Mouse (Mus musculus): ENCODE data around the gene Sbno1.

Sbno1 gene

DNA sequence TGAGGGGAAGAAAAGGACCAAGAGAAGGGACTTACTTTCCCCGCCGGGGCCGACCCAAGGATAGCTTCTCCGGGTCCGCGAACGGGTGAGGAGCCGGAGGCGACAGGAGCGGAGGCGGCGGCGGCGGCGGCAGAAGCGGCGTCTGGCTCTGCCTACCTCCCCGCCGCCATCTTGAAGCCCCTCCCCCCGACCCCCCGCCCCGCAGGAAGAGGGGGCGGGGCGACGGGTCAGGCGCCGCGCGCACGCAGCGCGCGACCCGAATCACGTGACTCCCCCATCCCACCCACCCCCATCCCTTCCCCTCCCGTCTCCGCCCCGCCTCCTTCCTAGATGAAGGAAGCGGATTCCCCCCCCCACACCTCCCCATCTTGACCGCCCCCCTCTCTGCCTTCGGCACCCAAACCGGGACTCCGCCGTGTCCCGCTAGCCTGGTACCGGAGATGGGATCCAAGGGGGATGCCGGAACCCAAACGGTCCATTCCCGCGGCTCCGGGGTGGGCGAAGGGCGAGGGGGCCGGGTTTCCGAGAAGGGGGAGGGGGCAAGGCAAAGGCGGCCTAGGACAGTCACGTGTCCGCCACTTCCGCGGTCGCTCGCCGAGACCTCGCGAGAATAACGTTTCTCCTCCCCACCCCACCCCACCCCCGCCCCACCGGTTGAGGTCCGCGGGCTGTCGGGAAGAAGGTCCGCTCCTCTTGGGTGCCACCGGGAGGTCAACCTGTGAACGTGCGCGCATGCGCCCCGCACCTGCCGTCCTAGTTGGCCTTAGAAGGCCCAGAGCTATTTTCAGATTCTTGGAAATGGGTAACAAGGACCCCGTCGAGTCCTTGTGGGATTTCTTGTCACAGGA is at the start of gene Sbno1:
Gene Sbno1 (minus strand): TSS at position 590 of the 848 bp plus-strand sequence.
- TF ChIP-seq GATA4 (IDR thresholded peaks at IDR 0.05; ENCODE audit: insufficient replicate concordance, low read length), result no peak

DNA sequence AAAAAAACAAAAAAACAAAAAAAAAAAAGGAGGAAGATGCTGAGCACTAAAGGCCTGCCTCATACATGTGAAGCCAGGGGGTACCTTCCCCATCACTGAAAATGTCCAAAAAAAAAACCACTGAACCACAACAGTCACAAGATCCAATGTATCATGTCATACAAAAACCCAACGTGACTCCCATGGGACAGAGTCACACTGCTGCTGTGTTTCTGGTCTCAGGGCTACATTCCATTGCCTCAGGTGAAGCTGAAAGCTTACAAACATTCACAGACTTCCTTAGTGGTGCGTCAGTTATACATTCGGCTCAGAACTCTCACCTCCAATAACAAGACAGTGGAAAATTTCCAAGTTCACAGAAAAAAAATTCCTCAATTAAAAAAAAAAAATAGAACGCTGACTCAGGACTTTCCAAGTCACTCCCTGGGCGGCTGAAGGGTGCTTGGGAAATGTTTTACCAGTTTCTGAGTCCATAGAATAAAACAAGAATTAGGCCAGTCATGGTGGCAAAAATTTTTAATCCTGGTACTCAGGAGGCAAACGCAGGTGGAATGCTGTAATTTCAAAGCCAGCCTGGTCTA is 44.9 kb upstream of the Sbno1 start:
- no peak for TF ChIP-seq GATA4 (IDR thresholded peaks at IDR 0.05; ENCODE audit: insufficient replicate concordance, low read length)

DNA sequence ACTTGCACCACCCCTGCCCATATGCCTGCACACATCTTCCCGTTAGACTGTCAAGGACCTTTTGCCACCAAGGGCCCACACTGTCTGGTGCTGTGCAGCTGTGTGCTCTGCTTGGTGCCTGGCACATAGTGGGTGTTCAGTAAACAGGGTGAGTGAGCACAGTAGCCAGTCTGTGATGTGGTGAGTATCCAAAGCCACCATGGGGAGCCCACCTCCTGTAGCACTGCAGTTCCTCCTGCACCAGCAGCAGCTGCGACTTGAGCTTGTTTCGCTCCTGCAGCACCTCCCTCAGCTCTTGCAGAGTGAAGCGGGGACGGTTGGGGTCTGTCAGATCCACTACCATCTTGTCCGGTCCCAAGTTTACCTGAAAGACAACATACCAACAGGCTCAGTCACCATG is 43.7 kb upstream of the Sbno1 start:
- TF ChIP-seq GATA4 (IDR thresholded peaks at IDR 0.05; ENCODE audit: insufficient replicate concordance, low read length), result no peak

DNA sequence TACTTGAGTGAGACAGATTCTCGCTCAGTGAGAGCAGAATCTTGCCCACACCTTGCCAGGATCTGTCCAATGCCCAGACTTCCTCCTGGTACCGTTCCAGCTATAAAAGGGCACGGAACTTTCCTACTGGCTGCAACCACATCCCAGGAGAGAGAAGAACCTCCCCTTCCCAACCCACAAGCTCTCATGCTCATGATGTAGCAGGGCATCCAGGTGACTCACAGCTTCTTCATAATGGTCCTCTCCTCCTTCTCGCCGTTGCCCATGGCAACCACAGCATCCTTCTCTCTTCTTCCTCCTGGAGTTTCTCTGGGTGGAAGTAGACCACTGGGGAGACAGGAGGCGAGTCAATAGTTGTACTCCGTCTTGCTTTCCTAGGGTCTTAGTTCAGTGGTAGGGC is 42.6 kb upstream of the Sbno1 start:
- TF ChIP-seq GATA4 (IDR thresholded peaks at IDR 0.05; ENCODE audit: insufficient replicate concordance, low read length), result no peak

DNA sequence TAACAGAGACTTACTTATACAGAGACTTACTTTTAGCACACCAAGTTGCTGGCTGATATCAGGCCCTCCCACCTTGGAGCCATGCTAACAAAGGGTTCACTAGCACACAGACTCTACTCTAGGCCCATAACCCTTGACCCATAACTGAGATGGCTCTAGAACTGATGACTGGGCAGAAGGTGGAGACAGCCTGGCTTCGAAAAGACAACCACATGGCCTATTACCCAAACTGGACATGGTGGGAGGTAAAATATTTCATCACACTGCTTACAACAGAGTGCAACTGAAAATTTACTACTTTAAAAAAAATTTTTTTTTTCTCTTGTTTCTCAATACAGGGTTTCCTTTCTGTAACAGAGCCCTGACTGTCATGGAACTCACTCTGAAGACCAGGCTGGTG is 42.0 kb upstream of the Sbno1 start:
- TF ChIP-seq GATA4 (IDR thresholded peaks at IDR 0.05; ENCODE audit: insufficient replicate concordance, low read length), result no peak

DNA sequence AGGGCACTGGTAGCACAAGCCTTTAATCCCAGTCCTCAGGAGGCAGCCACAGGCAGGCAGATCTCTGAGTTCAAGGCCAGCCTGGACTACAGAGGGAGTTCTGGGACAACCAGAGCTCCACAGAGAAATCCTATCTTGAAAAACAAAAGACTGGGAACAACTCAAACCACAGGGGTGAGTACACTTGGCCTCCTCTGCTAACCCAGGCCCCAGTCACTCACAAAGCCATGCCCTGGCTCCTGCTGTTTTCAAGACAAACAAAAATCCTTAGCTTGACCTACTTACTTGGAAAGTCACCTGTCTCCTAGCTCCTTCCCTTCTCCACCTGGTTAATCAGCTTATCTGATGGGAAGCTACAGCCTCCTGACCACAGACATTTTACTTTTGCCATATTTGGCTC is 39.1 kb upstream of the Sbno1 start:
- no peak for TF ChIP-seq GATA4 (IDR thresholded peaks at IDR 0.05; ENCODE audit: insufficient replicate concordance, low read length)

DNA sequence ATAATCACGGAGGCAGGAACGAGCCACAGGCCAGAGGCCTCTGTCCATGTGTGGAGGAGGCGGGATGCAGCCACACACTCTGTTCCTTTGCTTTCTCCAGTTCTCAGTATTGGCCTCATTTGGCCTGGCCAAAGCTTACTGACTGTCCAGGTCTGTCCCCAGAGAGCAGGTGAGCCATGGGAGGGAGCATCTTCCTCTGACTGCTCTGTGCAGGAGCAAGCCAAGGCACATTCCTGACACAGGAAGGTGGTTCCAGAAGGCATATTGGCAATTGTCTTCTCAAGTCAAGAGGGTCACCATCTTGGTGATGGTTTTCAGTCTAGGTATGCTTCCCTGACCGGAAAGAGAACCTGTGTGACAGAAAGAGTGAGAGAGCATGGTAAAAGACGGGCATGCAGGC is 37.7 kb upstream of the Sbno1 start:
- TF ChIP-seq GATA4 (IDR thresholded peaks at IDR 0.05; ENCODE audit: insufficient replicate concordance, low read length), result no peak

DNA sequence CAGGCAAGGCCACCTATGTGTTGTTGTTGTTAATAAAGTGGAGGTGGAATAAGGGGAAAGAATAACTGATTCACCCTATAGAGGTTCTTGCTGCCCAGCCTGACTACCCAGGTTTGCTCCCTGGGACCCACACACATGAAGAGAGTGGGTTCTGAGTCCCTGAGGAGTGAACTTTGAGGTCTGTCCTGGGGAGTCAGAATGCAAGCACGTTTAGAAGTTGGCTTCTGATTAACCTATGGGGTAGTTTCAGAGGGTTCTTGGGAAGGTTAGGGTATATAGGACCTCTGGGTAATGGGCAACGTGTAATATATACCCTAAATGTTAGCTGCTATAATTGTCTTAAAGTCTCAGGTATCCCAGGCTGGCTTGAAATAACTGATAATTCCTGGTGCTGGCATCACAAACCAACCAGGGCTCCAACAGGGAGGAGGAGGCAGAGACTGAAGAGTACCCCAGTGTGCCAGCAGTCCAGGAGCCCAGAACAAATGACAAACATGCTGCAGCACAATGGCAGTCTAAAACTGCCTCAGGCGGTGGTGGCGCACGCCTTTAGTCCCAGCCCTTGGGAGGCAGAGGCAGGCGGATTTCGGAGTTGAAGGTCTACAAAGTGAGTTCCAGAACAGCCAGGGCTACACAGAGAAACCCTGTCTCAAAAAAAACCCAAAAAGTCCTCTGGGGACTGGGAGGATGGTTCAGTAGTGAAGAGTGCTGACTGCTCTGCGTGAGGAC is 36.7 kb upstream of the Sbno1 start:
- TF ChIP-seq GATA4 (IDR thresholded peaks at IDR 0.05; ENCODE audit: insufficient replicate concordance, low read length), result no peak

DNA sequence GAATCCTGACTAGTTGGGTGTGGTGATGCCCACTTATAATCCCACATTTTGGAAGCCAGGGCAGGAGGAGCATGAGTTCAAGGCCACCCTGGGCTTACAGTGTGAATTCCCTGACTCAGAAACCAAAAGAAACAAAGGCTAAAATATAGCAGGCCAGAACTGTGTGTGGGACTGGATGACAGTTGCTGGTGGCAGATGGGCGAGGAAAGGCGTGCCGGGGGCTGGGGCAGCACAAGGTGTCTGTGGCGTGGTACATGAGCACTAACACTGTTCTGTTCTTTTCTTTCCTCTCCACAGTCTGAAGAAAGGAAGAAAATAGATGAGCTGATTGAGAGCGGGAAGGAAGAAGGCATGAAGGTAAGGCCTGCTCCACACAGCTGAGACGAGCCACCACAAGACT is 31.0 kb upstream of the Sbno1 start:
- TF ChIP-seq GATA4 (IDR thresholded peaks at IDR 0.05; ENCODE audit: insufficient replicate concordance, low read length), result no peak

DNA sequence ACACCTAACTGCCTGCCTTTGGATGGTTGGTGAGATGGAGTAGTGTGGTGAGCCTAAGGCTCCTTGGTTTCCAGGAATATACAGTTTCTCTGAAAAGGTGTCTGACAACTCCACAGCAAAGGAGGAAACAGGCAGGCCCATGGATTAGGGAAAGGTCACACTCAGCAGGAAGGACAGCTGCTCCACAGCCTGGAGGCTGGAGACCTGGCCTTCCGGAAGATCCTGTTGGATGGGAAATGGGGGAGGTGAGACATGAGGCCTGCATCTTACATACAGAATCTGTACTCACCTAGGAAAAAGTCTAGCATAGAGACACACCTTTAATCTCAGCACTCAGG is 28.2 kb upstream of the Sbno1 start:
- no peak for TF ChIP-seq GATA4 (IDR thresholded peaks at IDR 0.05; ENCODE audit: insufficient replicate concordance, low read length)

DNA sequence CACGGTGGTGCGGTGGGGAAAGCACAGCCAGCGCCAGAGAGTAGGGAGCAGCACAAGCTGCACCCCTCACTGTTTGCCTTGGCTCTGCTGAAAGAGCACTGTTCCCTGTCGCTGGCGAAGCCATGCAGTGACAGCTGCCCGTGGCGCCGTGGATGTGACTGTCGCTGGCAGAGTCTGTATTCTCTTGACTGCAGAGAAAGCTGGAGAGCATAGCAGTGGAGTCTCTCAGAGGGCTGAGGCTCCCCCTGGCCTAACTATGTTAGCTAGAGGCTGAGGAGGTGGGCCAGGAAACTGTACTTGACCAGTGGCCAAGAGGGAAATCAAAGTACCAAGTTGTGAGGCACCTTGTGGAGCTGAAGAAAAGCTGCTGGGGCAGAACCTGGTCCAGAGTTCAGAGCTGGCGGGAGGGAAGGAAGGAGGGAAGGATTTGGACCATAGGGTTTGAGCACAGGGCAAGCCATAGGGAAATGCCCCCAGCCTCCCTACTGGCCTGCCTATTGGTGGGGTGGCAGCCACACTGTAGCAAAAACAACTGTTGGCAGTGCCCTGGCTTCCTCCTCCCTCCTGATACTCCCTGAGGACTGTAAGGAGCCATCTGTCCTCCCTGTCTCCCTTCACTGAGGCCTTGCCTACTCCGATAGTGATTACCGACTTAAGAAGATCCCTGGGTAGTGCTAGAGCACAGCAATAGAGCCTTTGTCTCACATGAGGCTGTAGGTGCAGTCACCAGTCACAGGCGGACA is 27.7 kb upstream of the Sbno1 start:
- TF ChIP-seq GATA4 (IDR thresholded peaks at IDR 0.05; ENCODE audit: insufficient replicate concordance, low read length), result no peak

DNA sequence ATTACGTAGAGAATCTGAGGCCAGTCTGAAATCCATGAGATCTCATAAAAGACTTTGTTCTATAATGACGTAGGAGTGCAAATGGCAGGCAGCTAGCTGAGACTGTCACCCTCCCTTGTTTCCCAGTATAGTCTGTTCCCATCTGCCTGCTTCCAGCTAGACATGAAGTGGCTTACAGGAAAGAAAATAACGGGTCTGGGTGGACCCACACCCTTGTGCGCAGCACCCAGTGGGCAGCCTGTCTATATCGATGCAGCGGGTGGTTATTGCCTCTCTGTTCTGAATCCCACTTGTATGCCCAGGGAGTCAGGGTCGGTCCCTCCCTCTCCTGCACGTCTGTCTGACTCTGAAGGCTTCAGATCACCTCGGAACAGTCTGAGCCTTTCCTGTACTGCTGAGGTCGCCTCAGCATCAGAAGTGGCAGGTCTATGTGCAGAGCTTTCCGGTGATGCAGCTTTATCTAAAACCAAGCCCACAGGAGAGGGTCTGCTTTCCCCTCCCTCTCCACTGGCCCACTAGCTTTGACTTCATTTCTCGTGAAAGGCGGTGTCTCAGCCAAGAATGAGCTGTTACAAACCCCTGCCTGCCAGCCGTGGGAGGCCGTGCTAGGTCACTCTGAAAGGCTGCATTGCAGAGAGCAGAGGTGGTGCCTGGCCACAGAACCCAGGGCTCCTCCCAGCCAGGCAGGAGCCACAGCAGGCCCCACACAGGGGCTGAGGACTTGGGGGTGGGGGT is 26.9 kb upstream of the Sbno1 start:
- TF ChIP-seq GATA4 (IDR thresholded peaks at IDR 0.05; ENCODE audit: insufficient replicate concordance, low read length), result no peak

DNA sequence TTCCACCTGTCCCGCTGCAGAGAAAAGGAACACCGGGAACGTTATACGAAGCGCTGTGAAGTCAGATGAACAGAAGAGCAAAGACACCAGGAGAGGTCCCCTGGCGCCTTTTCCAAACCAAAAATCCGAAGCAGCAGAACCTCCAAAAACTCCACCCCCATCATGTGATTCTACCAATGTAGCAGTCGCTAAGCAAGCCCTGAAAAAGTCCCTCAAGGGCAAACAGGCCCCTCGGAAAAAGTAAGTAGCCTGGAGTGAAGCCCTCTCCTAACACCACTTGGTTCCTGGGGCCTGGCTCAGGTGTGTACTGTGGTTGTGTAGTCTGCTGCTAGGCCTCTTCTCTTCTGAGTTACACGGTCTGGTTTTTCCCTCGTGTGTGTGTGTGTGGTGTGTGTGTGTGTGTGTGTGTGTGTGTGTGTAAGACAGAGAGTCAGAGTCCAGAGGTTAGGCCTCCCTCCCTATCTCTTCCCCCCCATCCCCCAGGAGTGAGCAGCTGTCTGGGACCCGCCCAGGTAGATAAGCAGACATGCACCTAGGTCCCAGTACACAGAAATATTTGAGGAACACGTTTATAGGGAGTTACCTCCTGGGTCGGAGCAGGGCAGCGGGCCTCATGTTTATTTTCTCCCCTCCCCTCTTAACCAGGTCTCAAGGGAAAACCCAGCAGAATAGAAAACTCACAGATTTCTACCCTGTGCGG is 25.0 kb upstream of the Sbno1 start:
- no peak for TF ChIP-seq GATA4 (IDR thresholded peaks at IDR 0.05; ENCODE audit: insufficient replicate concordance, low read length)

DNA sequence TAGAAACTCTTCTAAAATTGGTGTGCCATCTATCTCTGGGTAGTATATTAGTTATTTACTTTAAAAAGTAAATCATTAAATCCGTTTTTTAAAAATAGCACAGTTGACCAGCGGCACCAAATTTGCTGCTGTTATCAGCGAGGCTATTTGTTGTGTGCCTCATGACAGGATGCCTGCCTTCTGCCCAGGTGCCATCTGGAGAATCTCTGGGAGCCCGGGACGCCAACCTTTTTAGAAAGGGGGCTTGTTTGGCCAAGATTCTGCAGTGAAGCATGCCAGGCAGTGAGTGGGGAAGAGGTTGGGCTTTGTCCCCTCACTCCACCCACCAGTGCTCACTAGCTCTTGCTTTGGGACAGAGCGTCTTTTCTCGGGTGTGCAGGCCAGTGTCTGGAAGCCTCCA is 24.2 kb upstream of the Sbno1 start:
- no peak for TF ChIP-seq GATA4 (IDR thresholded peaks at IDR 0.05; ENCODE audit: insufficient replicate concordance, low read length)

Measured in liver, adult (tissue).